Mouse (Mus musculus): ENCODE measurements around the gene Zdhhc19.
A peak's percentile ranks its signal among the peaks of the same experiment; 100 is the strongest.

Zdhhc19 gene

DNA sequence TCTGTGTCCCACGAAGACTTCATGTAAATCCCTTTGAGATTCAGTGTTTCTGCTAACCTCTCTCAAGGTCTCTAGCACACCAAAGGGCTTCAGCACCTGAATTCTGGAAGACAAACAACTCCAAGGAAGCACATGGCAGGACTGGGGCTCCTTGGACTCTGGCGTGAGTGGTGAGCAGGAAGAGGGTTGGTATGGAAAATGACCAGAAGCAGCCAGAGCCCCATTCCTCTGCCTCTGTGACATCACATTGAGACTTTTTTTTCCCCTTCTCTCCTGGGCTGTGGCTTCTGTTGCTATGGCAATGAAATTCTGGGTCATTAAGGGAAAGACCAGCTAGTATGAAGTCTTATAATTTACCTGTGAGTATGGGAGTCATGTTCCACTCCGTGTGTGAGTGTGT is at the start of gene Zdhhc19:
Zdhhc19 (plus strand) TSS at position 301 of the 400 bp plus-strand sequence.
- no peak for DNase-seq (ENCODE audit: low read depth, low spot score)

DNA sequence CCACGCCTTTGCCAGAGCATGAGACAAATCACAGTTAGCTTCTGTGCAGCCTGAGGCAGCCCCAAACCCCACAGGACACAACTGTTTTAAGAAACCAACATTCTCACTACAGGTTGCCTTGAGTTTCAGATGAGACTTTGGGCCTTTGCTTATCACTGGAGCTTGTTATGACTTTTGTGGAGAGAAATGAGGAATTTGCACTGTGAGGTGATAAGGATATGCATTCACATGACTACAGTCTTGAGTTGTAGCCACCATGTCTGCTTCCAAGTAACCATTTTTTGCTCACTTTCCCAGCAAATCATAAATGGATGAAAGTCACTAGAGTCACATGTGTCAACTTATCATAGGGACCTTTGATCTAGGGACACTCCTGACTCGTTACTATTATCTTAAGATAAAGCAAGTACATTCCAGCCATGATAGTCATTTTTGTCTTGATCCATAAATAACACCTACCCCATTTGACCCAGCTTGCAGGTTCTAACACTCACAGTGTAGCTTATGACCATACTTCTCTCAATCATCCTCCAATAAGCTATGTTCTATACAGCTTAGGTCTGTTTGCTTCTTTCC is 49.4 kb upstream of the Zdhhc19 start:
- no peak for DNase-seq (ENCODE audit: low read depth, low spot score)

DNA sequence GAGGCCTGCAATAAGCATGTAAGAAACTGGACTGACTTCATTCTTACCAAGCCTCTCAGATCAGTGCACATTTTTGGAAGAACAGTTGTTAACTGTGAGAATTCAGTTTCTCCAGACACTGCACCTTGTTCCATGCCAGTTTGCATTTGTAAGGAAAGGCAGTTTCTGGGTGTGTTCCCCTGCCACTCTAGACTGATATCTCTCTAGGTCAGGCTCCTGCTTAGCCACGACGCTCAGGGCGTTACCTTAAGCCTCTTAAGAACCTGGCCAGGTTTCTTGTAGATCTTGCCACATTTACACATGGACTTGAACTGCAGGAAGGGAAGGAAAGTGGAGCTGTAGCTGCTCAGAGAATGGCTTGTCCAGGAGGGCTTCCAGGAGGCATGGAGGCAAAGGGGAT is 46.4 kb upstream of the Zdhhc19 start:
- no peak for DNase-seq (ENCODE audit: low read depth, low spot score)

DNA sequence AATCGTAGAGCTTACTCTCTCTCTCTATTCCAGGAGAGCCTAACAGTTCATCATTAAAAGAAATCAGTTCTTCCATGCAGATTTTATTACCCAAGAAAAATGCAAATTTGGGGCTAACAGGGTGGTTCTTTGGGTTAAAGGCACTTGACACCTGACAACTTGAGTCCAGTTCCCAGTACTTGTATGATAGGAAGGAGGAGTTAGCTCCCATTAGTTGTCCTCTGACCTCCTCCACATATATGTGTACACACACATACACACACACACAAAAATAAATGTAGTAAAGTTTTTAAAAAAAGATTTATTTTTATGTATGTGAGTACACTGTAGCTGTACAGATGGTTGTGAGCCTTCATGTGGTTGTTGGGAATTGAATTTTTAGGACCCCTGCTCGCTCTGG is 45.9 kb upstream of the Zdhhc19 start:
- no peak for DNase-seq (ENCODE audit: low read depth, low spot score)

DNA sequence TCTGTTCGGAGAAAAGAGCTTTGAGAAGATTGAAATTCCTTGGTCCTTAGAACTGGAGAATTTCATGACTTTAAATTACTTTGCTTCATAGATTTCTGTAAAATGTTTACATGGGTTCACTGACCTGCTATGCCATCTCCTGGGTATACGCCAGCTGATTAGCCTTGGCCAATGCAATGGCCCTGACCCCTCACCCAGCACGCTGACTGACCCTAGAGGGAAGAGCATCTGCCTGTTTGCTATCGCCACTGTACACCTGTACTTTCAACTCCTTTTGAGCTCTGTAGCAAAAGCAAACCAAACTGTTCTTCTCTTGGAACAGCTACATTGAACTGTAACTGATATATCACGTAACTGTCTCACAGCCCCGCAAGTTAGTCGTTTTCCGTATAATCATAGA is 43.0 kb upstream of the Zdhhc19 start:
- DNase-seq (ENCODE audit: low read depth, low spot score): no peak

DNA sequence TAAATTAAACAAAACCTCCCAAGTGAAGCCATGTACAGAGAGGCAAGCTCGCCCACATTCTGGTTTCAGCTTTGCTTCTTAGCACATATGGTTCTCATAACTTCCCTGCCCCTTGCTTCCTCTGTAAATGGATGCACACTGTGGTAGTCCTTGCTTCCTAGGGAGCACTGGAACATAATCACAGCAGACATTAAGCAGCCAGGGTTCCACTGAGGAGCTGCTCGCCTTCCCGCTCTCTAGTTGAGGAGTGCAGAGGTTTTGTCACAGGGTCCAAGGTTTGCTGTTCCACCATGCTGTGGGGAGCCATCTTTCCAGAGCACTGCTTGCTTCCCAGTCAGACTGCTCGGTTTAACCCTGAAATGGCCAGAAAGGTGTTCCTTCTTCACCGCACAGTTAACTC is 41.4 kb upstream of the Zdhhc19 start:
- no peak for DNase-seq (ENCODE audit: low read depth, low spot score)

DNA sequence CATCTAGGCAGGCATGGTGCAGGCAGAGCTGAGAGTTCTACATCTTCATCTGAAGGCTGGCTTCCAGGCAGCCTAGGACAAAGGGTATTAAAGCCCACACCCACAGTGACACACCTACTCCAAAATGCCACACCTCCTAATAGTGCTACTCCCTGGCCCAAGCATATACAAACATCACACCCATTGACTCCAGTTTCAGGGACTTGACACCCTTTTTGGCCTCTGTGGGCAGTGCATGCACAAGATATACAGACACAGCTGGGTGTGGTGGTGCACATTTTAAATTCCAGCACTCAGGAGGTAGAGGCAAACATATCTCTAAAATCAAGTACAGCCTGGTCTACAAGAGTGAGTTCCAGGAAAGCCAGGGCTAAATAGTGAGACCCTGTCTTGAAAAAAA is 40.0 kb upstream of the Zdhhc19 start:
- no peak for DNase-seq (ENCODE audit: low read depth, low spot score)

DNA sequence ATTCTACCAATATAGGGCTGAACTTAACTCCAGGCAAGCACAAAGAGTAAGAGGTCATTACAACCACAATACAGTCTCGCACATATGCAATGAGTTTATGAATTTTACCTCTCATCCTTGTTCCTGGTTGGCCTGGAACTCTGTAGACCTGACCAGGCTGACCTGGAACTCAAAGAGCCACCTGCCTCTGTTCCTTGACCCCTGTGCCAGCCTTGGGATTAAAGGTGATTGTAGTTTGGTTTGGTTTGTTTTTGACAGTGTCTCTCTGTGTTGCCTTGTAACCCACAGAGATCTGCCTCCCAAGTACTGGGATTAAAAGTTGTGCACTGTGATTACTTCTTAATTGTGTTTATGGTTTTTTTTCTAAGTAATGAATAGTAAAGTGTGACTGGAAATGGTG is 39.3 kb upstream of the Zdhhc19 start:
- DNase-seq (ENCODE audit: low read depth, low spot score): no peak

DNA sequence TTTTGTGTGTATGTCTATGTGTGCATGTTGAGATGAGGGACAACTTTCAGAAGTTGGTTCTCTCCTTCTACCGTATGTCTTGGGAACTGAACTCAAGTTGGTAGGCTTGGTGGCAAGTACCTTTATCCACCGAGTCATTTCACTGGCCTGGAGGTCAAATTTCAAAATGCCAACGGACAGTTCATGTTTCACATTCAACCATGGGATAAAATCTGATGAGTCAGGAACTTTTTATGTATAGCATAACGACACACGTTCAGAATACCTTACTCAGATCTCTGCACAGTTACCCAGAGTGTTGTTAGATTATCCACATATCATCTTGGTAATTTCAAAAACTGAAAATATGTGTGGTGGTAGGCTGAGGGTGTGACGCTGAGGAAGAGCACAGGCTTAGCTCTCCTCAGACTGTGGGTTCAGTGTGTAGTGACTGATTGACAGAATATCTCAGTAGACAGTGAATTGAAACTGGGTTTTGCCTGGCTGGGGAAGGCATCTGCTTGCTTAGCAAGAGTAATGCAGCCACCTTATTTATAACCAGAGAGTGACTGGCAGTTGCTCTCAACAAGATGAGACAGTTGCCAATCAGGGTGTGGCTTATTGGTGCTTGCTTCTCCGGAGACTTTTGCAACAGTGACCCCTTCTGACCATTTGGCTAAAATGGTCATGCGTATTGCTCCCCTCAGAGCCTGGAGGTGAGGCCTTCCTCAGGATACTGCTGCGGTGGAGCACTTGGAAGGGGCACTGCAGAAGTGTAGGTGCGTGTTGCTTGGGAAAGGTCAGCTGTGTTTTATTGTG is 38.3 kb upstream of the Zdhhc19 start:
- DNase-seq (ENCODE audit: low read depth, low spot score): peak; percentile 53

DNA sequence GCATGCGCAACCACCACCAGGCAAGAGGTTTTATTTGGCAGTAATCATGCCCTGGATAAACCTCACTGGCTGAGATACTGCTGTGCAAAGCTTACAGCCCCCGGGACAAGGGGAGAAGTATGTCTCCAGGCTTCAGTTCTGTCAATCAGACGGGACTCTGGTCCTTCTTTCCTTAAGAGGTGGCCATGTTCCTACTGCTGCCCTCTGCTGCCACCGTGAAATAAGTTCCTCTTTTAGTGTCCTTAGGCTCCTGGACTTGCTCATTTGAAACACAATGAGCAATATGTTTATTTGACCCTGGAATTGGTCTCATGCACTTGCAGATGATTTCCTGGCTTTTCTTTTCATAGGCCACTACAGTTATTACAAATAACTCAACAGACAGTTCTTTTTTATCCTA is 35.5 kb upstream of the Zdhhc19 start:
- DNase-seq (ENCODE audit: low read depth, low spot score): no peak

DNA sequence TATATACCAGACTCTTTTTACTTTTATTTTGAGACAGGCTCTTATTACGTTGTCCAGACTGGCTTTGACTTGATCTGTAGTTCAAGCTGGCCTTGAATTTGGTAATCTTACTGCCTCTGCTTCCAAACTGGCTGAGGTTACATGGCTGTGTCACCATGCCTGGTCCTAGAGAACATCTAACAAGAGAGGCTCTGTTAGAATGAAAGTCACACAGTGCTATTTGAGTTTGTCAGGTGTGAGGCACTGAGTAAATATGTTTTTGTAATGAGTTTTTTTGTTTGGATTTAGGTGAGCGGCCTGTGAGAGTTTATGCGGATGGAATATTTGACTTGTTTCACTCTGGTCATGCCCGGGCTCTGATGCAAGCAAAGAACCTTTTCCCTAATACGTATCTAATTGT is 34.4 kb upstream of the Zdhhc19 start:
- no peak for DNase-seq (ENCODE audit: low read depth, low spot score)

DNA sequence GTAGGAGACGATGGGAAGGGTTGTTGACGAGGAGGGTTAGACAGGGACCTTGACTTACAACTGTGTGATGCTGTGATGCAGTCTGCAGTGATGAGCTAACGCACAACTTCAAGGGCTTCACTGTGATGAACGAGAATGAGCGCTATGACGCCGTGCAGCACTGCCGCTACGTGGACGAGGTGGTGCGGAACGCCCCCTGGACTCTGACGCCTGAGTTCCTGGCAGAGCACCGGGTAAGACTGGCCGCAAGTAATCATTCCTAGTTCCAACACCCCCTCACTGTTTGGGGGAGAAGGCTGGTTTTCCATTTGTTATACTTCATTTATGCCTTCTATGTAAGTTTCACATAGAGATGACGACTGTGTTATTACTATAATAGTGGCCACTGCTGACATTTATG is 33.1 kb upstream of the Zdhhc19 start:
- no peak for DNase-seq (ENCODE audit: low read depth, low spot score)

DNA sequence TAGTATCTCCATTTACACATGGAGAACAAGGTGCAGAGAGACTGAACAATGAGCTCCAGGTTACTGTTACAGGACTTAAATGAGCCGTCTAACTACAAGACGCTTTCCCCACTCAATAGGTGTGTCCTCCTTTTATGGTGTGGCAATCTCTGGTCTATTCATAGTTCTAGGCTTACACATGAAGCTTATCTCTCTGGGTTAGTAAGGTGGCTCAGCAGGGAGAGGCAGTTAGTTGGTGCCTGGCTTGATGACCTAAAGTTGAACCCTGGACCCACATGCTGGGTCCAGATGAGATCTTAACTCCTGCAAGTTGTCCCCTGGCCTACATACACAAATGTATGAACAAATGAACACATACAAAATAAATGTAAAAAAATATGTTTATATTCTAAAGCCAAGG is 32.6 kb upstream of the Zdhhc19 start:
- no peak for DNase-seq (ENCODE audit: low read depth, low spot score)

DNA sequence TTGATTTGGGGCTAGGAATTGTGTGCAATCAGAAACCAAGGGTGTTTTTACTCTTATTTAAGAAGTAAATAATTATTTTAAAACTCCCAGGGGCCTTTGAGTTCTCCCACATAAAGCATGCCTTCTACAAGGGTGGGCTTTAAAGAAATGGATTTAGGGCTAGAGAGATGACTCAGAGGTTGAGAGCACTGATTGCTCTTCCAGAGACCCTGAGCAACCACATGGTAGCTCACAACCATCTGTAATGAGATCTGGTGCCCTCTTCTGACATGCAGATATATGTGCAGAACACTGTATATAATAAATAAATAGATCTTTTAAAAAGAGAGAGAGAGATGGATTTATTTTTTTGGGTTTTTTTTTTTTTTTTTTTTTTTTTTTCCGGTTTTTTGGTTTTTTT is 31.2 kb upstream of the Zdhhc19 start:
- DNase-seq (ENCODE audit: low read depth, low spot score): no peak

DNA sequence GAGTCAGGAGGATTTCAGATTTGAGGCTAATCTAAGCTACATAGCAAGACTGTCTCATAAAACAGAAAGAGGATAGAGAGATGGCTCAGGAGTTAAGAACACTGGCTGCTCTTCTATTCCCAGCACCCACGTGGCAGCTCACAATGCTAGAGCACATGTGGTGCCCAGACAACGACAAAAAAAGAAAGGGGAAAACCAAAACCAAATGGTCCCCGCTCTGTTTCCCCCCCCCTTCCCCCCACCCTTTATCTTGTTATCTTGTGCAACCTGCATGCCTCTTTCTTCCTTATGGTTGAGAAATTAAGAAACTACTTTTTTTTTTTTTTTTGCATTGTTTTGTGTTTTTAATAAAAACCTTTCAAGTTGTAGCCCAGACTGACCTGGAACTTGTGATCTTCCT is 27.6 kb upstream of the Zdhhc19 start:
- no peak for DNase-seq (ENCODE audit: low read depth, low spot score)

DNA sequence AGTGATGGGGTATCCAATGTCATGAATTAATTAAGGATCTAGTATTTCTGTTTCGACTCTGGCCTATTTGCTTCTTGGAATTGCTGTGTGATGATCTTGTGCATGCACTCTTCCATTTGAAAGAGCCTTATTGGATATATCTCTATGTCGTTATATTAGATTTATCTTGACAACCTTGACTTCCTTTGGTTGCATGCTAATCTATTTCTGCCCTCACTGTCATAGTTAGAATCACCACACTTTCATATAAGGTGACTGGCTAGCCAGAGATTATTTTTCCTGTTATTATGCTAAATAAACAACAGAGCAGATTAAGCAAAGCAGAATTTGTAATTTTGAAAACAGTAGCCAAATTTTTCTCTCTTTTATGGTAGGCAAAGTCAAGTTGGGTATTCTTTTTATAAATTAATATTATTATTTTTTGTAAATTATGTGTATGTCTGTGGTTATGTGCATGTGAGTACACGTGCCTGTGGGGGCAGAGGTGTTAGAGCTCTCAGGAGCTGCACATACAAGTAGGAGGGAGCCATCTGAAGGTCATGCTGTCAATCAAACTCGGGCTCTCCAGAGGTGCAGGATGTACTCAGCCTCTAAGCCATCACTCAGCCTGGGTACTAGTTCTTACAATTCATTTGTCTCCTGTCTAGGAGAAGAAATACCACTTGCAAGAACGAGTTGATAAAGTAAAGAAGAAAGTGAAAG is 26.5 kb upstream of the Zdhhc19 start:
- DNase-seq (ENCODE audit: low read depth, low spot score): no peak

DNA sequence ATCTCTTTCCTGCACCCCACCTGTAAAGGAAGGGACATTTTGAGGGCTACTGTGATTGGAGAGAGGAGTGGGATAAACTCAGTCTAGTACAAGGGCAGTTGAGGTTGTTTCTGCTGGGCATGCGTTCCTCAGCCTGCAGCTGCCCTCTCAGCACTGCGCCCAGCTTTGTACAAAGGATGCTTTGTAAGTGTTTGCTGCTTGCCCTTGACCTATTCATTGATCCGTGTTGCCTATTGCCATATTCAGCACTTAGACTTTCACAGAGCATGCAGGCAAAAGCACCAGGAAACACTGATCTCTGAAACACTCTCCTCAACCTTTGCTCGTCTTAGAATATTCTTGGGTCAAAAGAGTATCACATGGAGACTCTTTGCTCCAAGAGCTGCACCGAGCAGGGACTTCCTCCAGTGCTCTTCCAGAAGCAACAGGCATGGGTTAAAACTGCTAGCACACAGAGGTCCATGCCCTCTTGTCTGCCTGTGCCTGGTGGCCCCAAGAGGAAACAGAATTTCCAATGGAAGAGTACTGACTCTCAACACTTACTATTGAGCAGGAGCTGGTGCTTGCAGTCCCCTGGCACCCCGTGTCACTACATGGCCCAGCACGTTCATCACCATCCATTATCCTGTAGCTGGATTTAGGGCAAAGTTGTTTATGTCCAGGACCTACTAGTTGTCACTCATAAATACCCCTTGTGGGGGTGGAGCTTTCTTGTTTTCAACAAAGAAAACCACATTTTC is 23.6 kb upstream of the Zdhhc19 start:
- no peak for DNase-seq (ENCODE audit: low read depth, low spot score)

DNA sequence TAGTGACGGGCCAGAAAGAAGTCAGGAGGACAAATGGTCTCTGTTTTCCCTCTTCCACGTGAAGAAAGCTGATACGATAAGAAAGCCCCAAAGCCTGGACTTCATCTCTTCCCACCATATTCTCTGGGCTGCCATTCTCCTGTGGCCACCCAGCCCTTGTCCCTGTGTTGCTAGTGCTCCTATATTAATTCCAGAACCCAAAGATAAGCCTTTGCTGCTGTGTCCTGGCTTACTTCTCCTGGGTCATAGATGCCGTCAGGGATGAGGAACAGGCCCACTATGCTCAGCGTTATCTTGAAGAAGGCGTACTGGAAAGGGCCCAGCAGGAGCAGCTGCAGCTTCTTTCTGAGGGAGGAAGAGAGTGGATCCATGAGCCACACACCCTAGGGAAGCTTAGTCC is 18.8 kb upstream of the Zdhhc19 start:
- DNase-seq (ENCODE audit: low read depth, low spot score): no peak

DNA sequence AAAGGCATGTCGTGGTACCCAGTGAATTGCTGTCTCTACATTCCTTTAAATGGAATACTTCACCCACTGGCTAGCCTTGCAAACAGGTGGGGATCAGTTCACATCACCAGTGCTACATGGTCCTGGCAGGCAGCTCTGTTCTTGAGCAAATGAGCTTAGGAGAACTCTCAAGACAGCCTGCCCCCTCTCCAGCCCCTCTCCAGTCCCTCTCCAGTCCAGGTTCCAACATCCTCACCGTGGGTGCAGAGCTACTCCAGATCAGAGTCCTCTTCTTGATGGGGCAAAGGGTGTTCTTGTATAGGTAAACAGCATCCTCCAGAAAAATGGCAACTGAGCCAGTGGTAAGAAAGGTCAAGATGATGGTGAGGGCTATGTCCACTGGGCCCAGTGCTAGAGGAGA is 16.6 kb upstream of the Zdhhc19 start:
- no peak for DNase-seq (ENCODE audit: low read depth, low spot score)

DNA sequence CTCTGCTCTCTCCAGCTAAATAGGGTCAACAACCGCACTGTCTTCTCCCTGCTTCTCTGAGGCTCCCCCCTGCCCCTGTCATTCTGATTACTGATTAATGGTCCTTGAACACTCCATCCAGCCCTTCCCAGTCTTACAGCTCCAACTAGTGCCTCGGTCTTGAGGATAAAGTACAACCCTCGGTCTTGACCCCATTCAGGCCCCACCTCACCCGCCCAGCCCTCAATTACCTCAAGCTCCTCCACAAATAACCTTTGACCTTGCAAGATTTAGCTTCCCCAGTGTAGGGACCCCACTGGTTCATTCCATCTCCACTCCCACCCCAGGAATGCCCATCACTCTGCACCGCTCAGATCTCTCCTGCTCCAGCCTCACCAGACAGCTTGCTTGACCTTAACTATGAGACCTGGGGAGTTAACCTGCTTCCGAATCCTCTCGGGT is 11.6 kb upstream of the Zdhhc19 start:
- no peak for DNase-seq (ENCODE audit: low read depth, low spot score)

DNA sequence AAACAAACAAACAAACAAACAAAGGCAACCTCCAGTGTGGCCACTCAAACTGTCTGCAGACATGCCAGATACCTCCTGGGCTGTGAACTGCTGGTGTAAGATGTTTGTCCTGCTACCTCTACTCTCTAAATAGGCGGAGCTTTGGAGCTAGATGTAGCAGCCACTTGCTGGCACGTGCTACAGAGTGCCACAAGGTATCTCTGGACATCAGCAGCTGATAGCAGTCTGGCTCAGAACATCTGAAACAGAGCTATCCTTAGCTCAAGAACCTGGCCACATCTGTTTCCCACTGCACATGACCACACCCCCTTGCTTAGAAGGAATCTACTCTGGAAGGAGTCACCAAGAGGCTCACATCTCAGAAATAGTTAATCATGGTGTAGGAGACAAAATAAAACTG is 10.9 kb upstream of the Zdhhc19 start:
- DNase-seq (ENCODE audit: low read depth, low spot score): no peak

DNA sequence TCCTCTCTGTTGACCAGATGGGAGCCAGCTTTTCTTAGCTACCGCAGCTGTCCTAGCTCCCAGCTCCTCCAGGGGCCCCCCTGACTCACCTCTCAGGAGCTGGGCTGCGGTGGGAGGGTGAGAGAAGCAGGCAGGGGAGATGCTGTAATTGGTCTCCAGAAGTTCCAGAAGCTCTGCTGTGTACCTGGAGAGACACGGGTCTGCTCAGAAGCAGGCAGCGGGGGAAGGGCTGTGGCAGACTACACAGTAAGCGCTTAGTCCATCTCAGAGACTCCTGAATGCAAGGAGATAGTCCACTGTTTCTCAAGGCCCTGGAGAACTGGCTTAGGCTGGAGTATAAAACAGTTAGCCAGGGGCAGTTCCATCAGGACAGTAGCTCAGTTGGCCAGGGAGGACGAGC is 10.0 kb upstream of the Zdhhc19 start:
- DNase-seq (ENCODE audit: low read depth, low spot score): no peak
